Mouse (Mus musculus) heart, embryonic 15.5 days (tissue): ENCODE data around the gene Arntl. TPM values are rescaled to one million over a fixed set of nuclear protein-coding genes. Genes with fewer than 3 reads are reported as not detected.

Source experiments
- ATAC-seq: fragments of 200-750 bp; cut with Nextera tagmentation; replicated peaks from 2 replicates; pipeline ENCODE4 v1.8.0; 2017; ENCODE audit warnings: low read depth, moderate TSS enrichment; ENCODE audit not compliant: insufficient number of reproducible peaks, insufficient read depth, low FRiP score
- H3K27ac ChIP-seq: fragments of 300-500 bp; sonication (generic); 2 replicates; pipeline ENCODE4 v1.5.1; 2015; ENCODE audit warnings: mild to moderate bottlenecking, inconsistent platforms
- H3K27me3 ChIP-seq: fragments of 300-500 bp; sonication (generic); 2 replicates; pipeline ENCODE4 v1.6.1; 2015; ENCODE audit warnings: inconsistent platforms
- H3K36me3 ChIP-seq: fragments of 300-500 bp; sonication (generic); 2 replicates; pipeline ENCODE4 v1.6.1; 2015; ENCODE audit warnings: mild to moderate bottlenecking, inconsistent platforms
- H3K4me1 ChIP-seq: fragments of 300-500 bp; sonication (generic); replicated peaks from 2 replicates; pipeline ENCODE4 v1.6.1; 2015; ENCODE audit warnings: inconsistent platforms
- H3K4me2 ChIP-seq: fragments of 300-500 bp; sonication (generic); 2 replicates; pipeline ENCODE4 v1.6.1; 2015; ENCODE audit warnings: inconsistent platforms, mild to moderate bottlenecking, moderate library complexity
- H3K4me3 ChIP-seq: fragments of 300-500 bp; sonication (generic); 2 replicates; pipeline ENCODE4 v1.5.1; 2015; ENCODE audit warnings: mild to moderate bottlenecking, inconsistent platforms
- H3K9ac ChIP-seq: fragments of 300-500 bp; sonication (generic); 2 replicates; pipeline ENCODE4 v1.6.1; 2015; ENCODE audit warnings: mild to moderate bottlenecking, inconsistent platforms
- H3K9me3 ChIP-seq: fragments of 300-500 bp; sonication (generic); replicated peaks from 2 replicates; pipeline ENCODE4 v1.6.1; 2016; ENCODE audit warnings: inconsistent platforms
- WGBS: fragments of 180-500 bp; shearing (Covaris S2); methylation state at CpG from one replicate; pipeline ENCODE4 v1.1.7; 2015; ENCODE audit warnings: mixed read lengths; 5-methylcytosine and 5-hydroxymethylcytosine counted together
- polyA plus RNA-seq: library from polyadenylated mRNA; unstranded; fragments of >200 nt; fragmentation: Nextera tagmentation; extraction: Ambion mirVana; gene quantifications from 2 replicates; pipeline ENCODE4 v1.2.1, GENCODE M21; 2015

Gene Arntl
- polyA plus RNA-seq, 1 experiment from 2014 or later: 8.5 TPM

DNA sequence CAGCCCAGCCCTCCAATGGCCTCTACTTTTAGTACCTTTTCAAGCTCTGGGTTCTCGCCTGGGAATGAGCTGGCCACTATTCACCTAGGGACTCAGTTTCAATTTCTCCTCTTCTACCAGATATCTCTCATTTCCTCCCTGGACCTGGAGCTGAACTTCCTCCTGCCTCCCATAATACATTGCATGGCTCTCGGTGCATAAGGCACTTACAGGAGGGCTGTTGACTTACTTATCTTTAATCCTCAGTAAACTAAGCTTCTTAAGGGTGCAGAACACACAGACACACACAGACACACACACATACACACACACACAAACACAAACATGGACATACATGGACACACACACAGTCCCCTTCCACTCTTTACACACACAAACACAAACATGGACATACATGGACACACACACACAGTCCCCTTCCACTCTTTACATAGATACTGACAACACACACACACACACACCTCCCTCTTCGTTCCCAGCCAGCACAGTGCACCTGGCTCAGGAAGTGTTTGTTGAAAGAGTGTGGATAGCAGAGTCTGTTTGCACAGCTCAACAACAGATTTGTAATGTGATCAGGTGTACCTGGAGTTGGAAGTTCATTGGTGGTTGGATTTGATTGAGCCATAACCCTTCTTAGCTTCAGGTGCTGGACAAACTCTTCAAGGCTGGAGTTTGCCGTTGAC, 32.3 kb downstream of the Arntl start:
- H3K9me3 ChIP-seq: no peaks in the 10 kb centered on the region
- no peak overlapping the region for H3K9ac ChIP-seq
- peak overlapping the region; percentile 80 for H3K27ac ChIP-seq
- H3K4me2 ChIP-seq: no peak overlapping the region; the same call in 1 of the 2 replicates
- H3K36me3 ChIP-seq: no peaks in the 10 kb centered on the region
- H3K4me3 ChIP-seq: no peak overlapping the region
- H3K4me1 ChIP-seq: peaks cover 51% of the 10 kb centered on the region
- no peak for ATAC-seq
- H3K27me3 ChIP-seq: no peaks in the 10 kb centered on the region
- 58% methylated on average over 4 of the region's 4 CpGs for WGBS

DNA sequence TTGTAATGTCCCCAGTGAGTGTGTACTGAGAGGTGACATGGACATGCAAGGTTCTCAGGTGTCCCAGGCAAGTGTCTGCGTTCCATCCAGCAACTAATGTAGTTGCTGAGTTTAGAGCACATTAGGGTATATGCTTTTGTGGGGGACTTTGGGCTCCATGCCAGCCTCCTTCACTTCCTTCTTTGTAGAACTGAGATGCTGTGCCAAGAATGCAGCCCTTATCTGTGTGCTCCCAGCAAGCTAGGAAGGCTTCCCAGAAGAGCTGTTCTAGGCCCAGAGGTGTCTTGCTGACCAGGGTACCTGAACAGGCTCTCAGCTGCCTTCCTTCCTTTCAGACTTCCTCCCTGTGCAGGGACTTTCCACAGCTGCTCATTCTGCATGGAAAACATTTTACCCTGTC, 33.2 kb downstream of the Arntl start:
- no peaks in the 10 kb centered on the region for H3K9me3 ChIP-seq
- WGBS: 12% methylated on average over 1 of the region's 1 CpGs
- H3K4me3 ChIP-seq: no peak overlapping the region
- peak; percentile 54; the same call in 1 of the 2 replicates for ATAC-seq
- peaks cover 54% of the 10 kb centered on the region for H3K4me1 ChIP-seq
- peak overlapping the region; percentile 32; the same call in 1 of the 2 replicates for H3K4me2 ChIP-seq
- no peaks in the 10 kb centered on the region for H3K36me3 ChIP-seq
- no peaks in the 10 kb centered on the region for H3K27me3 ChIP-seq
- peak overlapping the region; percentile 80 for H3K27ac ChIP-seq
- 0 out of 2 replicates have a peak overlapping the region, but pooled peaks have one; percentile 16 for H3K9ac ChIP-seq

DNA sequence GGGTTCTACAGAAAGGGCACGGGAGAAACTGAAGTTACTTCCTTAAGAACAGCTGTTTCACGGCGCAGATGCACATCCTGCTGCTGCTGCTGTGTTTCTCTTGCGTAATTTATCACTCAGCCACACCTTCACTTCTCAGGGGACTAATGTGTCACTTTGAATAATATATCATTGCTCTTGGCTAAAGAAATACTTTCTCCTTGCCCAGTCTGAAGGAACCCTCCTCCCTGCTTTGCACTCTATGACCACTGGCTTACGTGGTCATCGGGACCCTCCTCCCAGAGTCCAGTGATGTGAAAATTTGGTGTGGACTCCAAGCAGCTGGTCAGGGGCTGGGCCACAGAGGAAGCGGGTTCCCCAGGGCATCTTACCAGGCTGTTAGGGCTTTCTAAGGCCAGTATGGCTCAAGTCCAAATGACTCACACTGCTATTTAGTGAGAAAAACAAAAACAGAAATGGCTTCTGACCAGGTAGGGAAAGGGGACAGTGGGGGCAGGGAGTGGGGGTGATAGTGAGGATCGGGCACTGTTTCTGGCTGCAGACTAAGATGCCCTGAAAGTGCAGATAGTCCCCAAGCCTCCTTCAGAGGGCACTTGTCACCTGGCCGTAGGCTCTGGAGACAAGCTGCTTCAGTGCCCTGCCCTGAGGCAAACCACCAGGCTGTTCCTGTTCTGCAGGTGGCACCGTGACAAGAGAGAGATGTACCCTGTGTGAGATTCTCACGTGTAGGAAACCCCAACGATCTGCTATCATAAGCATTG, 34.8 kb downstream of the Arntl start:
- H3K4me2 ChIP-seq: no peak overlapping the region
- no peak for ATAC-seq
- 55% methylated on average over 12 of the region's 12 CpGs for WGBS
- peak overlapping the region; percentile 65 for H3K27ac ChIP-seq
- no peaks in the 10 kb centered on the region for H3K9me3 ChIP-seq
- H3K27me3 ChIP-seq: no peaks in the 10 kb centered on the region
- no peak overlapping the region for H3K9ac ChIP-seq
- no peaks in the 10 kb centered on the region for H3K36me3 ChIP-seq
- no peak overlapping the region for H3K4me3 ChIP-seq
- H3K4me1 ChIP-seq: peaks cover 57% of the 10 kb centered on the region

GRCm38 (mm10) chr7:113242688-113243087, 35.4 kb downstream of the Arntl start:
- Histone ChIP-seq H3K4me2 (no peak overlapping the region), H3K27ac (peak overlapping the region; percentile 65), H3K9ac (no peak overlapping the region), H3K27me3 (no peaks in the 10 kb centered on the region), H3K4me3 (no peak overlapping the region), H3K4me1 (peaks cover 57% of the 10 kb centered on the region), H3K9me3 (no peaks in the 10 kb centered on the region), H3K36me3 (no peaks in the 10 kb centered on the region)
- peak; percentile 37; the same call in 1 of the 2 replicates for ATAC-seq
- 27% methylated on average over 6 of the region's 6 CpGs for WGBS

GRCm38 (mm10) chr7:113245144-113245543, 37.9 kb downstream of the Arntl start:
- H3K27me3 ChIP-seq: no peaks in the 10 kb centered on the region
- peaks cover 56% of the 10 kb centered on the region for H3K4me1 ChIP-seq
- H3K9ac ChIP-seq: no peak overlapping the region
- no peak overlapping the region for H3K4me3 ChIP-seq
- H3K9me3 ChIP-seq: no peaks in the 10 kb centered on the region
- WGBS: 76% methylated on average over 5 of the region's 5 CpGs
- H3K4me2 ChIP-seq: no peak overlapping the region
- ATAC-seq: no peak
- H3K36me3 ChIP-seq: no peaks in the 10 kb centered on the region
- H3K27ac ChIP-seq: no peak overlapping the region

- 80% methylated on average over 4 of the region's 4 CpGs for WGBS
- Histone ChIP-seq H3K27ac (no peak overlapping the region), H3K9ac (no peak overlapping the region), H3K9me3 (no peaks in the 10 kb centered on the region), H3K36me3 (no peaks in the 10 kb centered on the region), H3K4me3 (no peak overlapping the region), H3K4me2 (no peak overlapping the region), H3K4me1 (peaks cover 56% of the 10 kb centered on the region), H3K27me3 (no peaks in the 10 kb centered on the region)
- ATAC-seq: no peak
Measured at GRCm38 (mm10) chr7:113246512-113246911, 39.2 kb downstream of the Arntl start.

DNA sequence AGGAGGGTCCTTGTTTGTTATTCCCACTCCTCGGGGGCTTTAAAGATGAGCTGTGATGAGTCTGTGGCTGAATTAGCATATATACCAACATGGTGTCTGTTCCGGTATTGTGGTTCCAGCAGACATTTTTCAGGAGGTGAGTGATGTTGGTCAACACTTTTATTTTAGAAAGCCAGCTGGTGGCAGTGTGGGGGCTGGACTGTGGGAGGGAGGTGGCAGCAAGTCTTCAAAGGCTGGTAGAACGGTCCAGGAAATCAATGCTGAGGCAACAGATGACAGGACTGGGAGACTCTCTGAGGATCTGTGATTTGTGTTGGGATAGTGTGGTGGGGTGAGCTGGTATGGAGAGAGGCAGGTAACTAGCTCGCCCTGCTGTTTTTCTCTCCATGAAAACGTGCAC, 39.9 kb downstream of the Arntl start:
- no peaks in the 10 kb centered on the region for H3K36me3 ChIP-seq
- no peak overlapping the region for H3K4me3 ChIP-seq
- no peak overlapping the region for H3K4me2 ChIP-seq
- no peak overlapping the region for H3K9ac ChIP-seq
- peaks cover 56% of the 10 kb centered on the region for H3K4me1 ChIP-seq
- H3K9me3 ChIP-seq: no peaks in the 10 kb centered on the region
- no peak for ATAC-seq
- no peaks in the 10 kb centered on the region for H3K27me3 ChIP-seq
- 71% methylated on average over 5 of the region's 5 CpGs for WGBS
- H3K27ac ChIP-seq: no peak overlapping the region

DNA sequence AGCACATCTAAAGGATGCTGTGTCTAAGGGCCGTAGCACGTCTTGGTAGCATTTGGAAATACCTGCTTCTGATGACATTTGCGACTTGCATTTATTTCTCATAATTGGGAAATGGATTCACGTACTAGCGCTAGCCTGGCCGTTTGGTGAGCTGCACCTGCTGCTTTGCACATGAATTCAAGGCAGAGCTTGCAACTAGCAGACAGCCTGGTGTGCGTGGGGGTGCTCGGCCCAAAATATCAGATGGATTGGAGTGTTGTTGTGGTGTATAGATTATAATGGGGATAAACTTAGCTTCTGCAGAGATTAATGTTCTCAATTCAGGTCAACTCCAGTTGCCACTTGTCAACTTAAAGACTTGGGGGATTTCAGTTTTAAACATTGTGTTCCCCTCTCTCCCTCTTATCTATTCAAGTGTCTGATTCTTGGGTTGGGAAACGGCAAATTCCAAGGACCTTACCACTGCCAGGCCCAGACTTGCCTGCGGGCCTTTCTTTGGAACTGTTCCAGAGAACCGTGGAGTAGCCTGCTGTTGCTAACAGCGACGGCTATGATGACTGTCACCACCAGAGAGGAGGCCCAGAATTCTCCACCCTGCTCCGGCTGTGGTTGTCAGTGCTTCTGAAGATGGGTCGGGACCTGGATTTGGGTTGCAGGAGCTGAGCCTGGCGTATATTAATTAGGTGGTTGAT, 42.0 kb downstream of the Arntl start:
- no peaks in the 10 kb centered on the region for H3K9me3 ChIP-seq
- H3K4me1 ChIP-seq: peaks cover 53% of the 10 kb centered on the region
- H3K9ac ChIP-seq: no peak overlapping the region
- no peaks in the 10 kb centered on the region for H3K27me3 ChIP-seq
- no peaks in the 10 kb centered on the region for H3K36me3 ChIP-seq
- H3K4me3 ChIP-seq: no peak overlapping the region
- peak overlapping the region; percentile 87 for H3K27ac ChIP-seq
- WGBS: 40% methylated on average over 16 of the region's 16 CpGs
- H3K4me2 ChIP-seq: 0 out of 2 replicates have a peak overlapping the region, but pooled peaks have one; percentile 17
- ATAC-seq: 0 out of 2 replicates have a peak, but pooled peaks have one; percentile 23

DNA sequence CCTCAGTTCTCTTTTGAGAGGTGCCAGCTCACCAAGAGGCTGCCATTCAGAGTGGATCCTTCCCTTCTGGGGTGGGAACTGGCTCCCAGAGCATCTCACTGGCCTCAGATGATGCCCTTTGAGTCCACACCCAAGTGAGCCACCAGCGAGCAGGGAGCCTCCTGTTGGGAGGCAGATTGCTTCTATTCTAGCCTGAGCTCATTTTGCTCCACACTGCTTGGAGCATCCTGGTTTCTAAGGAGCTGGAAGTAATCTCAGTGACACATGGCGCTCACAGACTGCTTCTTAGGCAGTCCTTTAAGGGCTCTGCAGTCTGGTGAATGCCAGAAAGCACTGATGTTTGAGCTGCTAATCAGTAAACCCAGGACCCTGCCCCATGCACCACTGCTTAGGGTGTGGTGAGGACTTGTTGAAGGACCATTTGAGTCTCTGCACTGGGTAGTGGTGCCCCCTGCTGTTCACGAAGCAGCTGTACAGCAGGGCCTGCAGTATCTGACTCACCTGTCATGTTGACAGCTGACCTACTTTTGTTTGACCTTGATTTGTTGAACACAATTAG, 43.2 kb downstream of the Arntl start:
- no peaks in the 10 kb centered on the region for H3K27me3 ChIP-seq
- peaks cover 59% of the 10 kb centered on the region for H3K4me1 ChIP-seq
- no peaks in the 10 kb centered on the region for H3K36me3 ChIP-seq
- H3K4me2 ChIP-seq: peak overlapping the region; percentile 11
- no peaks in the 10 kb centered on the region for H3K9me3 ChIP-seq
- WGBS: 36% methylated on average over 3 of the region's 3 CpGs
- ATAC-seq: peak; percentile 70
- H3K27ac ChIP-seq: peak overlapping the region; percentile 87
- no peak overlapping the region; the same call in 1 of the 2 replicates for H3K9ac ChIP-seq
- H3K4me3 ChIP-seq: no peak overlapping the region

- Histone ChIP-seq H3K9ac (no peak overlapping the region), H3K9me3 (no peaks in the 10 kb centered on the region), H3K27me3 (no peaks in the 10 kb centered on the region), H3K27ac (peak overlapping the region; percentile 87), H3K4me3 (no peak overlapping the region), H3K4me1 (peaks cover 61% of the 10 kb centered on the region), H3K36me3 (no peaks in the 10 kb centered on the region), H3K4me2 (peak overlapping the region; percentile 39)
- 41% methylated on average over 3 of the region's 3 CpGs for WGBS
- peak; percentile 83 for ATAC-seq
Measured at GRCm38 (mm10) chr7:113251001-113251400, 43.7 kb downstream of the Arntl start.

GRCm38 (mm10) chr7:113251554-113251953, 44.3 kb downstream of the Arntl start:
- H3K9me3 ChIP-seq: no peaks in the 10 kb centered on the region
- no peaks in the 10 kb centered on the region for H3K27me3 ChIP-seq
- peaks cover 62% of the 10 kb centered on the region for H3K4me1 ChIP-seq
- no peaks in the 10 kb centered on the region for H3K36me3 ChIP-seq
- H3K4me3 ChIP-seq: no peak overlapping the region
- ATAC-seq: no peak
- H3K9ac ChIP-seq: no peak overlapping the region
- H3K4me2 ChIP-seq: peak overlapping the region; percentile 39
- H3K27ac ChIP-seq: peak overlapping the region; percentile 87
- 33% methylated on average over 6 of the region's 6 CpGs for WGBS
